Mouse (Mus musculus): Measurements from ENCODE around the gene Ube2v1.

Ube2v1 gene

GRCm38 (mm10) chr2:167562101-167562500 is 69.8 kb downstream of the Ube2v1 start:
- DNase-seq (ENCODE audit: low read depth): no peak

GRCm38 (mm10) chr2:167559413-167559812 is 72.5 kb downstream of the Ube2v1 start:
- no peak for DNase-seq (ENCODE audit: low read depth)
